Mouse (Mus musculus) activated CD4-positive, CD25-positive, alpha-beta regulatory T cell, adult 4 months (primary cell): ENCODE measurements around the gene Nckap5l. TPM values are rescaled to one million over a fixed set of nuclear protein-coding genes. Genes with fewer than 3 reads are reported as not detected.
"Not testable (repeated sequence)": the region's sequence is repeated elsewhere in the genome, so short reads cannot be mapped to it uniquely, and the experiment has no call there.

Experiments used
- ATAC-seq: one replicate; pipeline ENCODE4 v1.8.0; 2017
- polyA plus RNA-seq, 2 experiments: library from polyadenylated mRNA; unstranded; fragments of 100-300 nt; shearing (Covaris generic); gene quantifications; one replicate each; pipeline ENCODE4 v1.2.1; 2017

Gene Nckap5l
- polyA plus RNA-seq, 2 experiments from 2014 or later, result 0.76 to 1.2 TPM

GRCm38 (mm10) chr15:99469067-99469466 is 11.5 kb upstream of the Nckap5l start:
- ATAC-seq, result no peak

- ATAC-seq, result no peak
Observed at GRCm38 (mm10) chr15:99463194-99463593, 5.6 kb upstream of the Nckap5l start.

GRCm38 (mm10) chr15:99456963-99457605 is 464 bp downstream of the Nckap5l start:
- ATAC-seq, result no peak

DNA sequence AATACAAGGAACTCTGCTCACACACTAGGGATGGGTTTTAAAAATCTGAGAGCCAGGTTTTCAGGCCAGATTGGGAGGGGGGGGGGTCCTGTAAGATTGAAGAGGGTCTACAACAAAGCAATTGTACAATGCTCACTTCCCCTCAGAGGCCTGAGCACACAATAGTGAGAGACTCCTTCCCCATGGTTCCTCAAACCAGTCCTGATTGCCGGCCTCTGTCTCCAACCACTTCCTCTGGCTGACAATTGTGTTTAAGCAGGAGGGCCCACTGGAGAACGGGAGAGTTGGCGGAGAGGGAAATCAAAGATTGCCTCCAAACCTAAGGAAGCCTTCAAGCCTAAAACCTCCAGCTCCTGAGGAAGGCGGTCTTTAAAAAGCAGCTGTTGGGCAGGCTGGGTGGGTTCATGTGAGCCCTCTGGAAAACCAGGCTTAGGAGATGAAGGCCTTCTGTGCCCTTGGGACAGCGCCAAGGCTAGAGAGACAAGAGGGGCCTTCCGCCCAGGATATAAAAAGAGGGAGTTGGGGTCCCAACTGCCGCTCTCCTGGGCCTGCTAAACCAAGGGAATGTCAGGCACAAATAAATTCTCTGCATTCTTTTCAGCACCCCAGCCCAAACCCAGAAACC is 1.1 kb downstream of the Nckap5l start:
- ATAC-seq, result no peak

- ATAC-seq, result no peak
Observed at GRCm38 (mm10) chr15:99455415-99455814, 2.1 kb downstream of the Nckap5l start.

DNA sequence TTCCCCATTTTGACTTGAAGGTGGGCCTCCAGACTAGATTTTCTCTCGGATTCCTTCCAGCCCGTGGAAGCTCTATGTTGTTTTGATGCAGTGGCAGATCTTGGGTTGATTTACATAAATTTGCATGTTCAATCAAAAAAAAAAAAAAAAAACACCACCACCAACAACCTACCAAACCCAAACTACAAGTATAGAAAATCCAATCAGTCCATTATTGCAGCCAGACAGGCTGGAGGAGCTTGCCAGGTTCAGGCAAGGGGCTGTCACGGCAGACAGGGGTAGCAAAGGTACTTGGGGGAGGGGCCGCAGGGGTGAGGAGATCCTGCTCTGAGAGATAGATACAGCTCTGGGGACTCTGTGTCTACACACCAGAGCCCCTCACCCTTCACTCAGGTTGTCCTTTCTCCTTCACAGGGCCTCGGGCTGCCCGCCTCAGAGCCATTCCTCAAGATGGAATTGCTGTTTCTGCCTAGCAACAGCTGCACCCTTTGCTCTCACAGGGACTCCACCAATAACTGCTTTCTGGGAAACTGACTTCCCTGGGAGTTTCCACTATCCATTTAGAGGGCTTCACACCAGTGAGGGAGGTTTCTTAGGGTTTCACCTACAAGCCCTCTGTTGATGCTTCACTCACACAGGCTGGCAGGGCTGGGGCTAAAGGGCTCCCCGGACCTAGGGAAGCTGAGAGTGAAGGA is 2.8 kb downstream of the Nckap5l start:
- no peak for ATAC-seq

- no peak for ATAC-seq
Observed at GRCm38 (mm10) chr15:99453153-99453900, 4.2 kb downstream of the Nckap5l start.

DNA sequence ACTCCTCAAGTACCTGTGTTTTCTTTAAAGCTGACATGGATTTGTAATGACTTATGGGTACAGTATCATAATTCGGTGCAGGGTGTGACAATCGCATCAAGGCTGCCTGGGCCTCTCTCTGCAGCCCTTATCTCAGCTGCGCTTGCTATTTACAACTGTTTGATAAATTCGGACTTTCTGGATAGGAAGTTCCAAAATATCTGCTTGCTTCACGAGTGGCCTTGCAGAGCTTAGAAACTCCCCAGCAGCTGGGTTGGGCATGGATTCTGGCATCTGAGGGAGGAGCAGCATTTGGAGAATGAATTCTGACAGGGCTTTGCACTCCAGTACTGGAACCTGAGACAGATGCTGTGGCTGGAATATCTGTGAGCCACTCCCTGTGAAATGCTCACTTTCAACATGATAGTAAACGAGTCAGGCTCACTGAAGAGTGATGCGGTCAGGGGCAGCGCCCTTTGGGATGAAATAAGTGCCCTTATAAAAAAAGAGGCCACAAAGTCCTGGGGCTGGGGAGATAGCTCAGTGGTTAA is 7.7 kb downstream of the Nckap5l start:
- ATAC-seq, result no peak

- ATAC-seq, result no peak
Observed at GRCm38 (mm10) chr15:99449131-99449750, 8.3 kb downstream of the Nckap5l start.

DNA sequence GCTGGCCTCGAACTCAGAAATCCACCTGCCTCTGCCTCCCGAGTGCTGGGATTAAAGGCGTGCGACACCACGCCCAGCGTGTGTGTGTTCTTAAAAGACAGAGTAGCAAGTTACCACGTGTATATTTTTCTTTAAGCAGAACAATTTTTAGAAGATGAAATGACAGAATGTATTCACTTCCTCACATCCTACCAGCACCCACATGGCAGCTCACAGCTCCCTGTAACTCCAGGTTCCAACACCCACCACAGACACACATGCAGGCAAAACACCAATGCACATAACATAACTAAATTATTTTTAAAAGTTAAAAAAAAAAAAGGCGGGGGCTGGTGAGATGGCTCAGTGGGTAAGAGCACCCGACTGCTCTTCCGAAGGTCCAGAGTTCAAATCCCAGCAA is 11.4 kb downstream of the Nckap5l start:
- ATAC-seq, result not testable (repeated sequence)

DNA sequence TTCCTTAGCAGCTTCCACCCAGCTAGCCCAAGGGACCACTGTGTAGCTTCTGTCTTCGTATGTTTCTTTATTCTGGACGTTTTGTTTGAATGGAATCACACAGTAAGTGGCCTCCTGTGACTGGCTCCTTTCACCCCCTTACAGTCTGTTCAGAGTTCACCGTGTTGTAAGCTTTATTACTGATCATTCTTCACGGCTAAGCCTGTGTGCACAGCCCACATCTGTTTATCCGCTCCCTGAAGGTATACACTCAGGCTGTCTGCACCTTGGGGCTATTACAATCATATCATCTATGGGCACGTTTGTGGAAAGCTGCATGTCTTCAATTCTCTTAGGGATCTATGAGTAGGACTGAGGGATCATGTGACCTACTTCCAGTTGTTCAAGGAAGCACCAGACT is 12.0 kb downstream of the Nckap5l start:
- no peak for ATAC-seq

DNA sequence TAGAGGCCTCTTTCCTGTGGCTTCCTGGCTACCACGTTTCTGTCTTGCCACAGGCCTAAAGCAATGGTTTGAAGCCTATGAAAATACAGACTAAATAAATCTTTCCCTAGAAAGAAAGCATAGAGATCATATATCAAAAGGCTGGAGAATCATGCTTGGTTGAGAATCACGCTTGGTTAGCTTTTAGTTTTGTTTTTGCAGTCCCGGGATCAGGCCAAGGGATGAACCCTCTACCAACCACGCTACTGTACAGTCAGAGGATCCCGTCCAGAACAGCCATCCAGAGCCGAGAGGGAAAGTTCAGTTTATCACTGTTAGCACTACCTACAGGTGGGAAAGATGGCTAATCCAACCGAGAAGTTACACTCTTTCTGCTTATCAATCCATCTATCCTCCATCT is 15.2 kb downstream of the Nckap5l start:
- ATAC-seq, result no peak

DNA sequence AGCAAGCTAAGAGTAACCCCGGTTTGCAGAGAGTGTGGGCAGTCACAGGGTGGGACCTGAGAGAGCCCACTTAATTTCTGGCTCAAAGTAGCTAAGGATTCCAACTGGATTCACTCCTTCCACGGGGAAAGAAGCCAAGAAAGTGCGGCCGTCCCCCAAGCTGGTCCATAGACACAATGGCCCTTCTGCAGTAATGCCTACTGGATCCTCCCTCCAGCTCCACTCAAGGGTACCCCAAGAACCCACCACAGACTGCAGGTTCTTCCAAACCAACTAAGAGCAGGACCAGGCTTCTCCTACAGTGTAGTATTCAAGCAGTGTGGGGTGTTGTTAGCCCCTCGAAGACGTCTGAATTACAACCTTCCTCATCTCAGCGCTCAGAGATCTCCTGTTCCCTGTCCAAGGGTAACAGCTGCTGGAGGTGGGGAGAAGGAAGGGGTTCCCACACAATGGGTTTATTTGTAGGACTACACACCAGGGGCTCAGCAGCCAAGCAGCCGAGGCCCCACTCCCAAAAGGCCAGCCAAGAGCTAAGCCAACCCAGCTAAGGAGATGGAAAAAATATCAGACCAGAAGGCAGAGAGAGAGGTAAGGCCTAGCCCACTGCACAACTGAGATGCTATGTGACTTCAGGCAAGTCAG is 16.6 kb downstream of the Nckap5l start:
- ATAC-seq, result no peak

DNA sequence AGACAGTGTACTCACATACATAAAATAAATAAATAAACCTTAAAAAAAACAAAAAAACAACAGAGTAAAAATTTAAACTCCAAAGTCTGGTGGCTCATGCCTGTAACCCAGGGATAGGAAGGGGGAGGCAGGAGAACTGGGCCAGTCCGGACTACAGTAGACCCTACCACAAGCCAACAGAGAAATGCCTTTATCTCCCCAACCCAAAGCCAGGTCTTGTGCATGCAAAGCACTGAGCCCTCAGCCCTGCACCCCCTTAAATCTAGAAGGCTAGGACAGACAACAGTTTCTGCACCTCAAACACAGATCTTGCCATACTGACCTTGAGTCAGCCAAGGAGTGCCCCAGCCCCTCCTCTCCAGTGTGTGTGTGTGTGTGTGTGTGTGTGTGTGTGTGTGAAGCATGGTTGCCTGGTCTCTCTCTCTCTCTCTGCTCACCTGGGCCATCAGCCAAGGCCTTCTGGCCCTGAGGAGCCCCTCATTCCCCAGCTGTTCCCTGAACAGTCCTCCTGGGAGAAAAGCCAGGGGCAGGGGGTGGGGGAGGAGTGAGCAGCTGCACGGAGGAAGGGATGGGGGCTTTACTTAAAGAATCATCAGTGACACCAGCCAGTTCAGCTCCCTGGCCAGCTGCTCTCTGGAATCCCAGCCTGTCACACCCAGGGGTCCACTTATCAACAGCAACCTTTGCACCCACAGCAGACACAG is 17.3 kb downstream of the Nckap5l start:
- ATAC-seq, result no peak

- no peak for ATAC-seq
Observed at GRCm38 (mm10) chr15:99438966-99439698, 18.4 kb downstream of the Nckap5l start.

- ATAC-seq, result no peak
Observed at GRCm38 (mm10) chr15:99433913-99434312, 23.6 kb downstream of the Nckap5l start.

DNA sequence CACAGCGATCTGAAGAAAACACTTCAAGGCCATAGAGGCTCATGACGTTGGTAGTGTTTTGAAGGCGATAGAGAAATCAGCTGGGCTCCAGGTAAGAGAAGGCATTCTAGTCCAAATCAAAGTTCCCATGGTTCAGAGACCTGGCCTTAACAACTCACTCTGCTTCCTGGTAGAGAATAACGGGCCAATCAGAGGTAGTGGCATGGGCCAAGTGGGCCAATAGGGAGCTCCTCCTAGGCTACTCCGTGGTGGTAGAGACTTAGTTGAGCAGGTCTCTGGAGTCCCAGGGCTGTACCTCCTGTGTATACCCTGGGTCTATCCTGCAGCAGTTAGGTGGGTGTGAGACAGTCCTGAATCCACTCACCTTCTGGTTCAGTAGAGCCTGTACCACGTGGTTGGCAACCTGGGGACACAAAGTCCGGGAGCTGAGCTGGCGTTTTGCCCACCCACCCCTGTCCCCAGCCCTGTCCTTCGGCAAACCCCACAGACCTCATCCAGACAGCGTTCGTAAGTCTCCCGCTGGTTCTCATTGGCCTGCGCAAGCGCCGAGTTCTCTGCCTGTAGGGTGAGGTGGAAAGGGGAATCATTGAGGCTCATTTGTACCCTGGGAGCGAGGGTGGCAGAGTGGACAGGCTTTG is 24.3 kb downstream of the Nckap5l start:
- no peak for ATAC-seq

DNA sequence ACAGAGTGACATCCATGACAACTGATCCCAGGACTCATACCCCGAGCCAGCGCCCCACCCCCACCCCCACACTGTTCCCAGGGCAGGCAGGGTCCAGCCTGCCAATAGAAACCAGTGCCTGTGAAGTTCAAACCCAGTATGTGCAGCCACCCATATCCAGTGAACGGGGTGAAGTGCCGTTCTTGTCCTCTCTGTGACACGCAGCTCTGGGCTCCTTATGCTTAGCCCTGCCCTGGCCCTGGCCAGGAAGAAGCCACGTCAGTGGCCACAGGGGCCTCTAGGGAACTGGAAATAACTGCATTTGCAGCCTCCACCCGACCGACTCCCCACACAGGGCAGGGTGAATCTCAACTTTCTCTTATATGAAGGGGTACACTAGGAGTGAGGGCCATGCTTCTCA is 25.6 kb downstream of the Nckap5l start:
- ATAC-seq, result no peak

GRCm38 (mm10) chr15:99431504-99431903 is 26.0 kb downstream of the Nckap5l start:
- ATAC-seq, result no peak

DNA sequence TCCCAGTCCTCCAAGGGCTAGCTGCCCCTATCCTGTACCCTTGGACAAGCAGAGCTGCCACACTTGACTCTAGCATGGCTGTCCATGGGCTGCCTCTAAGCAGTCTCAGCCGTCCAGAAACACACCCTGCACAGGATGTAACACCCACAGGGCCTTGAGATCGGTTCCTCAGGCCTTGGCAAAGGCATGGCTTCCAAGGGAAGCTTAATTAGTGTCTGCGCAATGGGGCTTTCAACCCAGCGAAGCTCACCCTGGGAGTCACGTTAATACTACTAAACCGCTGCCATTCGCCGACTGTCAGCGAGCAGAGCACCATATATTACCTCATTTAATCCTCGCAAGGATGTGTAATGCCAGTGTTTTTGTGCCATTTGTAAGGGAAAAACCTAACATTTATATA is 26.5 kb downstream of the Nckap5l start:
- ATAC-seq, result no peak
